32 mouse cellular contexts compared by ENCODE assay signal in the genomic region with DNA sequence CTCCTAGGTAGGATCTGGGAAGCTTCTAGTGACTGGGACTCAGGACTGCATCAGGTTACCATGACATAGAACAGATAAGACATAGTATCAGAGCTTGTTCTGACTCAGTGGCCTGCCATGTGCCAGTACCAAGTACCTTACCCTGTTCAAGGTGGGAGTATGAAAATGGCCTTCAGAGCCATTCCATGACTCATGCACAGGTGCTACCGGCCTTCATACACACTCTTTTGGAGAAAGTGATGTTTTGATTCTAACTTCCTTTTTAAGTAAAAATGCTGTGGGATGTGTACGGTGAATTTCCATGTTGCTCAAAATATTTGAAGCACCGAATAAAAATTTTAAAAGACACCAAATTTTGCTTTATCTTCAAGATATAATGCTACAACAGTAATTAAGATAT.
"Had no signal": no experiment of that assay in that cellular context is flagged by ENCODE, and none has a peak within 500 bp of the region (broad histone marks: within the 10 kb centered on the region; RNA-seq: fewer than 3 reads in every experiment).

No protein-coding gene starts in this region.

- H3K27ac ChIP-seq: left cerebral cortex, adult 2 months; limb, embryonic 12.5 days; limb, embryonic 13.5 days; limb, embryonic 15.5 days; liver, embryonic 12.5 days; liver, embryonic 13.5 days; liver, embryonic 14.5 days; liver, embryonic 15.5 days; lung, embryonic 15.5 days; macrophage; midbrain, embryonic 10.5 days; midbrain, embryonic 12.5 days; midbrain, embryonic 13.5 days; midbrain, embryonic 15.5 days; neural tube, embryonic 12.5 days had no signal

- H3K4me1 ChIP-seq: limb, embryonic 12.5 days; limb, embryonic 13.5 days; limb, embryonic 15.5 days; liver, embryonic 12.5 days; liver, embryonic 13.5 days; liver, embryonic 15.5 days; lung, embryonic 15.5 days; midbrain, embryonic 10.5 days; midbrain, embryonic 12.5 days; midbrain, embryonic 13.5 days; midbrain, embryonic 15.5 days; neural tube, embryonic 12.5 days had no signal

- H3K9ac ChIP-seq: limb, embryonic 12.5 days; limb, embryonic 13.5 days; limb, embryonic 15.5 days; liver, embryonic 12.5 days; liver, embryonic 13.5 days; liver, embryonic 14.5 days; liver, embryonic 15.5 days; liver, postnatal 0 days; lung, embryonic 14.5 days; lung, embryonic 15.5 days; midbrain, embryonic 12.5 days; midbrain, embryonic 13.5 days; midbrain, embryonic 15.5 days; neural tube, embryonic 12.5 days had no signal

- ATAC-seq: liver, embryonic 12.5 days; liver, postnatal 0 days; lung, postnatal 0 days; midbrain, embryonic 13.5 days; midbrain, embryonic 15.5 days; midbrain, embryonic 16.5 days had no signal

- H3K27me3 ChIP-seq: limb, embryonic 12.5 days; limb, embryonic 13.5 days; limb, embryonic 15.5 days; liver, embryonic 12.5 days; liver, embryonic 13.5 days; liver, embryonic 15.5 days; lung, embryonic 15.5 days; megakaryocyte, embryonic 14.5 days; midbrain, embryonic 12.5 days; midbrain, embryonic 13.5 days; midbrain, embryonic 15.5 days; neural tube, embryonic 12.5 days had no signal

- DNase-seq: left cerebral cortex, postnatal 4 days; liver; liver, embryonic 13.5 days; liver, postnatal 0 days; lung, adult 18-20 months; lung, adult 2 months; lung, embryonic 14.5 days; lung, postnatal 10 days; lung, postnatal 14 days; lung, postnatal 36 days; lung, postnatal 4 days; midbrain, embryonic 14.5 days had no signal

- H3K4me3 ChIP-seq: left cerebral cortex, adult 2 months; limb, embryonic 12.5 days; limb, embryonic 13.5 days; limb, embryonic 15.5 days; liver, embryonic 12.5 days; liver, embryonic 13.5 days; liver, embryonic 15.5 days; lung, embryonic 15.5 days; megakaryocyte, embryonic 14.5 days; midbrain, embryonic 10.5 days; midbrain, embryonic 12.5 days; midbrain, embryonic 13.5 days; midbrain, embryonic 15.5 days; myocyte; neural tube, embryonic 12.5 days had no signal

- H3K4me2 ChIP-seq: limb, embryonic 12.5 days; limb, embryonic 13.5 days; limb, embryonic 15.5 days; liver, embryonic 11.5 days; liver, embryonic 12.5 days; liver, embryonic 13.5 days; liver, embryonic 15.5 days; lung, embryonic 14.5 days; lung, embryonic 15.5 days; midbrain, embryonic 11.5 days; midbrain, embryonic 12.5 days; midbrain, embryonic 13.5 days; midbrain, embryonic 15.5 days; neural tube, embryonic 12.5 days had no signal

- H3K36me3 ChIP-seq: limb, embryonic 12.5 days; limb, embryonic 13.5 days; limb, embryonic 15.5 days; liver, embryonic 12.5 days; liver, embryonic 13.5 days; liver, embryonic 15.5 days; lung, embryonic 15.5 days; midbrain, embryonic 10.5 days; midbrain, embryonic 12.5 days; midbrain, embryonic 13.5 days; midbrain, embryonic 15.5 days; neural tube, embryonic 12.5 days had no signal

- H3K9me3 ChIP-seq: limb, embryonic 12.5 days; limb, embryonic 13.5 days; limb, embryonic 15.5 days; liver, embryonic 12.5 days; liver, embryonic 13.5 days; liver, embryonic 15.5 days; lung, embryonic 15.5 days; megakaryocyte, embryonic 14.5 days; midbrain, embryonic 10.5 days; midbrain, embryonic 12.5 days; midbrain, embryonic 13.5 days; midbrain, embryonic 15.5 days; neural tube, embryonic 12.5 days had no signal
